Mouse (Mus musculus) gastrocnemius, postnatal 36 days (tissue): ENCODE measurements around the gene Lama4. TPM values are rescaled to one million over a fixed set of nuclear protein-coding genes. Genes with fewer than 3 reads are reported as not detected.

ENCODE experiments used
- DNase-seq, 2 experiments: peaks; one replicate each; pipeline ENCODE4 v3.0.0; 2022
- intact Hi-C: fragments of 180-260 bp; cut with DNase I; formaldehyde crosslinking; loops from one replicate; pipeline ENCODE4 v1.15.1; 2025
- long read RNA-seq, 2 experiments: library from polyadenylated mRNA; stranded (forward); transcript quantifications; one replicate each; pipeline ENCODE4 v2.0.0; 2021
- total RNA-seq, 2 experiments: library from RNA; stranded (reverse); gene quantifications; 2 replicates each; pipeline ENCODE4 v1.2.3; 2021

The Lama4 gene
- total RNA-seq: 10 to 100 TPM; 19.0 to 21.4 TPM
- long read RNA-seq, experiment 1, partial matches to known transcripts: 3 of 3 reads
- long read RNA-seq, experiment 1, other reads (novel, unspliced or antisense): 0 of 3 reads
- long read RNA-seq, experiment 2, full-length matches to known transcripts: 1 of 6 reads
- long read RNA-seq, experiment 2, partial matches to known transcripts: 3 of 6 reads
- long read RNA-seq, experiment 2, other reads (novel, unspliced or antisense): 2 of 6 reads

- peak; percentile 64 to 67 for DNase-seq
- intact Hi-C loops: no loop called here
Observed at GRCm38 (mm10) chr10:38965075-38965781, at the start of gene Lama4. Gene Lama4, plus strand, starts transcription at chr10:38965515.

GRCm38 (mm10) chr10:38916027-38916617, 49.2 kb upstream of the Lama4 start:
- intact Hi-C loops: no loop called here
- no peak for DNase-seq

DNA sequence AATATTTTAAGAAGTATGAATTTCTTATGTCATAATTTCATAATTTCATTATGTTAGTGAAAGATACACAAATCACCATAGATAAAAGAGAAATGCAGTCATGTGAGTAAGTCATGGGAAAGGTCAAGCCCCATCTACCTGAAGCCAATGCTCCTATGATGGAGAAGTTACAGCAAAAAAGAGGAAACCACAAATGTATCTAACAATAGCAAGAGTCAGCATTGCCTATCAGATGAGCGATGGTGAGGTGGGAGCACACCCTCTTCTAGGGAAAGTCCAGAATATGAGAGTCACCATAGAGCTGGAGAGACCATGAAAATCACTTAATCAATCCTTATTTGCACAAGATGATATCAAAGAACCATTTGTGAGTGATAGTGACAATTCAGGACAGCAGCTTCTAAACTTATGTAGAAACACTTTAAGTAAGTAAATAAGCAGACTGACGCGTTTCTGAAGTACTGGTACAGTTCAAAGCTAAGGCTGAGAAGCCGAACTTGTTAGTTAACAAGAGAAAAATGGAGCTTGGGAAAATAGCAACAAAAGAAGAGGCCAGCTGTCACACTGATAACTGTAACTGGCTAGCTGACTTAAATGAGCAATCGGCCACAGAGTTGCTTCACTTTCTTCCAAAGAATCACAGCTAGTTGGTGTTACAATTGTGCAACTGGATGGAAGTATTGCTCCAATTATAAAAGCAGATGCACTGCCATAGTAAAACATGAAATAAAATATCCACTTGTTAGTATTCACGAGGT, 36.2 kb upstream of the Lama4 start:
- intact Hi-C loops: no loop called here
- no peak for DNase-seq

GRCm38 (mm10) chr10:38944701-38945100, 20.6 kb upstream of the Lama4 start:
- DNase-seq: no peak
- intact Hi-C loops: no loop called here

- intact Hi-C loops: no loop called here
Observed at GRCm38 (mm10) chr10:38961920-38962319, 3.4 kb upstream of the Lama4 start.

GRCm38 (mm10) chr10:38964719-38965074, 618 bp upstream of the Lama4 start:
- DNase-seq: no peak
- intact Hi-C loops: no loop called here

More at GRCm38 (mm10) chr10:38961920-38962319, 3.4 kb upstream of the Lama4 start:
- no peak for DNase-seq

- intact Hi-C loops: no loop called here
- DNase-seq: no peak
Observed at GRCm38 (mm10) chr10:38965857-38966256, 542 bp downstream of the Lama4 start.

GRCm38 (mm10) chr10:38966646-38967045, 1.3 kb downstream of the Lama4 start:
- intact Hi-C loops: no loop called here
- DNase-seq: no peak

- intact Hi-C loops: no loop called here
- DNase-seq: no peak
Observed at GRCm38 (mm10) chr10:38968326-38969072, 3.2 kb downstream of the Lama4 start.

DNA sequence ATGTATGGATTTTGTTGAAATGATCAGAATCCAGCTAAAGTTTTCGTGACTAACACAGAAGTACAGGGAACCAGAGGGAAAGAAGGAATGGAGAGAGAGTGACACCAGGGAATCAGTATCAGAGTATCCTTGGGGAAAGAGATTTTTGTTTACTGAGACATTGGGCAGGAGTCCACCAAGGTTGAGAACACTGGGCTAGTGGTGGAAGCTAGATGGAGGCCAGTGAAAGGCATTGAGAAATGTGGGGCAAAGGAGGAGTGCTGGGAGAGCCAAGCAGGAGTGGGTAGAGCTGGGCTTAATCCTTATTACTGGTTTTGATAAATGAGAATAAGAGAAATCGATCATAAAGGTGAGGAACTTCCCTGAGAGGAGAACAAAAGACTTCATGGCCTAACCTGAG, 4.2 kb downstream of the Lama4 start:
- DNase-seq: no peak
- intact Hi-C loops: no loop called here

GRCm38 (mm10) chr10:38969975-38970374, 4.7 kb downstream of the Lama4 start:
- intact Hi-C loops: no loop called here
- DNase-seq: no peak

GRCm38 (mm10) chr10:38972221-38972946, 7.1 kb downstream of the Lama4 start:
- intact Hi-C loops: no loop called here
- DNase-seq: no peak

GRCm38 (mm10) chr10:38973016-38973415, 7.7 kb downstream of the Lama4 start:
- no peak for DNase-seq
- intact Hi-C loops: no loop called here

DNA sequence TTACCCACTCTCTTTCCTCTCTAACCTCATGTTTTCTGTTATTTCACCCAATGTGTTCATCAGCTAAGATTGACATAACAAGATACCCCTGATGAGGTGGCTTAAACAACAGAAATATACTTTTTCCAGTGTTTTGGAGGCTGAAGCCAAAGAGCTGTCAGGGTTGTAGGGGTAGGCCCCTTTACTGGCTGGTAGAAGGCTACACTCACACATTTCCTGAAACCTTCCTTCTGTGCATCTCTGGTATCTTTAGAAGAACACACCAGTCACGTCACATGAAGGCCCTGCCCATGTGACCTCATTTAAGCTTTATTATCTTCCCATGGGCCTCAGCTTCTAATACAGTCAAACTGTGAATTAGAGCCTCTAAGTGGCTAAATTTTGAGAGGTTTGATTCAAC, 12.9 kb downstream of the Lama4 start:
- DNase-seq: no peak

GRCm38 (mm10) chr10:38979699-38980098, 14.4 kb downstream of the Lama4 start:
- intact Hi-C loops: no loop called here
- DNase-seq: no peak

More for the DNA sequence above, 12.9 kb downstream of the Lama4 start:
- intact Hi-C loops: no loop called here

- intact Hi-C loops: no loop called here
- DNase-seq: no peak
Observed at GRCm38 (mm10) chr10:38980980-38981379, 15.7 kb downstream of the Lama4 start.

DNA sequence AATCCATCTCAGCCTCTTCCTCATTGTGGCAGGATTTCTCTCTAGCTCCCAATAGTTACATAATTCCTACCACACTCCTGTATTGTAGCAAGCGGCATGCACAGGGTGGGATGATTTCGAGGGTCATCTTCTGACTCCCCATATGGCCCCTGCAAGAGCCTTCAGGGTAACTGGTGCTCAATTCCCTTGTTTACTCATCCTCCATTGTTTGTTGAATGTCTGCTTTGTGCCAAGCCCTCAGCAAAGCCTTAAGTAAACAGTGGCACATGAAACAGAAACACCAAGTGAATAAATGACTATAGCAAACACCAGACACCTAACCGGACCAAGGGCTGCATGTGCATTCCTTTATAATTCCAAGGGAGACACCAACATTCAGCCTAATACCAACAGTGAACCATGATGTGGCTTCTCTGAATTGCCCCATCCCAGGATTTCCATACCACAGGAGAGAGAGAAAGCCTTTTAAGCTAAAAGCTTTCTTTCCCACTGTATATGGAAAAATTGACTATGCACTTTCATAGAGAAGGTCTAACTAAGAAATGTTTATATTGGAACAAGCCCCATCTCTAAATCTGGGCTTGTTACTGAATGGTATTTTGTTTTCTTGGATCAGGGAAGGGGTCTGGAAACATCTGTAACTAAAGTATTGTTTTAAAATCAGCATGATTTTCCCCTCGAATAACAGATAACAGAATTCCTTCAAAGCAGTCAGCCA, 19.2 kb downstream of the Lama4 start:
- intact Hi-C loops: no loop called here
- DNase-seq: no peak

DNA sequence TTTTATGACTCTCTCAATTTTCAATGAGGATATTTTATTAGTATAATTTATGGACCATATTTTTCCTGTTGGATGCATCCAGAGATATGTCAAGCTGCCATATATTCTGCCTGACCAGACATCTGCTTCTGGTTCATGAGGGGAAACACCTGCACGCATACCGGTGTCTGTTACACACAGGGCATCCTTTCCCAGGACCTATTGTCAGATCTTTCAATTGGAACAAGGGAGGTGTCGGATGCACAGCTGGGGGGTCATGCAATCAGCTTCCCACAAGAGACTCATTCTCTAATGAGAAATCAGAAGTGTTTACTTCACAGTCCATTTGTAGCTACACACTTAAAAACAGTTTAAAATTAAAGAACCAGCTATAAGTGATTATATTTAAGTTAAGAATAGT, 20.7 kb downstream of the Lama4 start:
- DNase-seq: no peak
- intact Hi-C loops: no loop called here

- intact Hi-C loops: no loop called here
- no peak for DNase-seq
Observed at GRCm38 (mm10) chr10:38992827-38993226, 27.5 kb downstream of the Lama4 start.
